Mouse (Mus musculus) liver, embryonic 11.5 days (tissue): Measurements from ENCODE around the gene Ccdc191. TPM values are rescaled to one million over a fixed set of nuclear protein-coding genes. Genes with fewer than 3 reads are reported as not detected.

ENCODE experiments used
- ATAC-seq: fragments of 200-750 bp; cut with Nextera tagmentation; replicated peaks from 2 replicates; pipeline ENCODE4 v1.8.0; 2017; ENCODE audit warnings: moderate number of reproducible peaks, mild to moderate bottlenecking, moderate TSS enrichment, moderate library complexity; ENCODE audit not compliant: low FRiP score
- DNase-seq: peaks from one replicate; pipeline ENCODE4 v3.0.0-alpha.2; 2017; ENCODE audit warnings: low spot score
- H3K27ac ChIP-seq: fragments of 300-500 bp; sonication (generic); 2 replicates; pipeline ENCODE4 v1.5.1; 2014; ENCODE audit warnings: mild to moderate bottlenecking, low read depth, low read length, control low read depth
- H3K27me3 ChIP-seq: fragments of 300-500 bp; sonication (generic); replicated peaks from 2 replicates; pipeline ENCODE4 v1.6.1; 2014; ENCODE audit warnings: low read length, mixed read lengths; ENCODE audit not compliant: control insufficient read depth, insufficient read depth
- H3K36me3 ChIP-seq: fragments of 300-500 bp; sonication (generic); 2 replicates; pipeline ENCODE4 v1.6.1; 2014; ENCODE audit warnings: mild to moderate bottlenecking, low read length, moderate library complexity, mixed read lengths; ENCODE audit not compliant: control insufficient read depth, insufficient read depth
- H3K4me1 ChIP-seq: fragments of 300-500 bp; sonication (generic); replicated peaks from 2 replicates; pipeline ENCODE4 v1.6.1; 2014; ENCODE audit warnings: low read length, mixed read lengths; ENCODE audit not compliant: control insufficient read depth, insufficient read depth
- H3K4me2 ChIP-seq: fragments of 300-500 bp; sonication (generic); 2 replicates; pipeline ENCODE4 v1.6.1; 2014; ENCODE audit warnings: mild to moderate bottlenecking, control low read depth, moderate library complexity
- H3K4me3 ChIP-seq: fragments of 300-500 bp; sonication (generic); 2 replicates; pipeline ENCODE4 v1.5.1; 2014; ENCODE audit warnings: low read depth, low read length, control low read depth
- H3K9ac ChIP-seq: fragments of 300-500 bp; sonication (generic); 2 replicates; pipeline ENCODE4 v1.6.1; 2014; ENCODE audit warnings: low read depth, low read length, control low read depth
- H3K9me3 ChIP-seq: fragments of 300-500 bp; sonication (generic); 2 replicates; pipeline ENCODE4 v1.6.1; 2016; ENCODE audit warnings: low read length, inconsistent platforms, mixed read lengths; ENCODE audit not compliant: control insufficient read depth
- WGBS: fragments of 180-500 bp; shearing (Covaris S2); extraction: QIAGEN DNeasy Blood & Tissue Kit; methylation state at CpG from one replicate; pipeline ENCODE4 v1.1.7; 2014; 5-methylcytosine and 5-hydroxymethylcytosine counted together
- polyA plus RNA-seq: library from polyadenylated mRNA; unstranded; fragments of >200 nt; fragmentation: Nextera tagmentation; extraction: Ambion mirVana; gene quantifications from 2 replicates; pipeline ENCODE4 v1.2.1, GENCODE M21; 2014

Gene Ccdc191
- polyA plus RNA-seq, 1 experiment from 2014 or later = 9.4 TPM

DNA sequence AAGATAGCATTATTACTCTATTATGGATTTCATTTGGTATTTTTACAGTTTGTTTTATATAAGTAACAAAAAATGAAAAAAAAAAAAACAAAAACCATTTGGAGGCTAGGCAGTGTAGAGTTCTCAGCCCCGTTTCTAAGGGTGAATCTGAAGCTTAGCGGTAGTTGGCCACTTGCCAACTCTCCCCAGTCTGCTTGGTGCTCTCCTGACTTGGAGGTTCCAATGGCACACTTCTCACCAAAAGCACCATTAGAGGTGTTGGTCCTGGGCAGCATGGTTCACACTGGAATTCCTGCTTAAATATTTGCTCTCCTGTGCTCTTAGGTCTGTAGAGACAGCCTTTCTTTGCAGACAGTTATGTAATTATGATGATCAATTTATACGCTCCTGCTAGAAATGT lies 45.8 kb downstream of the Ccdc191 start:
- H3K4me1 ChIP-seq = peaks cover 8% of the 10 kb centered on the region; the same call in 1 of the 2 replicates
- no peak for DNase-seq
- H3K27ac ChIP-seq = no peak overlapping the region
- H3K4me2 ChIP-seq = no peak overlapping the region
- no peak overlapping the region for H3K9ac ChIP-seq
- no peaks in the 10 kb centered on the region for H3K9me3 ChIP-seq
- ATAC-seq = no peak
- no peaks in the 10 kb centered on the region for H3K36me3 ChIP-seq
- no peaks in the 10 kb centered on the region for H3K27me3 ChIP-seq
- 87% methylated on average over 3 of the region's 3 CpGs for WGBS
- H3K4me3 ChIP-seq = no peak overlapping the region

DNA sequence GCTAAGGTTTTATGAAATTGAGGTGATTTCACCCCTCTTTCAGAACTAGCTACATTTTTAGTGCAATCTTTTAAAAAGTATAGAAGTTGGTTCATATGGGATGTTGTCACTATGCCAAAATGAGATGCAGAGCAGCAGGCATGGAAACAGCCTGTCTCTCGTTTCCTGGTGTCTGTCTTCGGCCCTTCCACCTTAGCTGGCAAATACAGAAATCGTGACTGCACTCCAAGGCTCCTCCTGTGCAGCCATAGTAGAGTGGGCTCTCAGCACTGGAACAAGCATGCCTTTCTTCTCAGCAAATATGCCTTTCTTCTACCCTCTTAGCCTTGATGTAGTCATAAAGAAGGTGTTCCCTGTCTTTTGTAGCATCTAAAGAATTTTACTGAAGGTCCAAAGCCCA lies 46.3 kb downstream of the Ccdc191 start:
- ATAC-seq (no peak), DNase-seq (no peak)
- H3K9ac ChIP-seq = no peak overlapping the region
- no peaks in the 10 kb centered on the region for H3K36me3 ChIP-seq
- no peaks in the 10 kb centered on the region for H3K27me3 ChIP-seq
- H3K9me3 ChIP-seq = no peaks in the 10 kb centered on the region
- H3K4me1 ChIP-seq = peaks cover 8% of the 10 kb centered on the region; the same call in 1 of the 2 replicates
- no peak overlapping the region for H3K4me3 ChIP-seq
- 82% methylated on average over 3 of the region's 3 CpGs for WGBS
- no peak overlapping the region for H3K27ac ChIP-seq
- no peak overlapping the region for H3K4me2 ChIP-seq

DNA sequence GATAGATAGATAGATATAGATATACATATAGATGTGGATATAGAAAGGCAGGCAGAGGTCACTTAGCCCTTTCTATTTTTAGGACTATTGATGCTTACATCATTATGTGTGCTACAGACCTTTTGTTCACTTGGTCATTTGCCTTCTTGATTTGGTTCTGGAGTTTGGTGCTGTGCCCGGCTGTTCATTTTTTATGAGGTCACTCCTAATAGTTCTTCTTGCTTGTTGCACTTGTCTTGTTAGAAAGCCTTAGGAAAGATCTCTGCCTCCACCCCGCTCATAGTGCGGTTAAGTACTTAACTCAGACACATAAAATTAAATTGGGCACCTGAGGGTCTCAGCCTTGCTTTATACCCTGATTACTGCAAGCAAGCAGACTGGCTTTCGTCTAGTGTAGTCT lies 51.2 kb downstream of the Ccdc191 start:
- Histone ChIP-seq H3K4me3 (no peak overlapping the region), H3K4me1 (peaks cover 8% of the 10 kb centered on the region; the same call in 1 of the 2 replicates), H3K27ac (no peak overlapping the region), H3K4me2 (no peak overlapping the region), H3K9me3 (no peaks in the 10 kb centered on the region), H3K36me3 (no peaks in the 10 kb centered on the region), H3K27me3 (no peaks in the 10 kb centered on the region), H3K9ac (no peak overlapping the region)
- no peak for DNase-seq
- no peak for ATAC-seq
- 91% methylated on average over 4 of the region's 4 CpGs for WGBS

DNA sequence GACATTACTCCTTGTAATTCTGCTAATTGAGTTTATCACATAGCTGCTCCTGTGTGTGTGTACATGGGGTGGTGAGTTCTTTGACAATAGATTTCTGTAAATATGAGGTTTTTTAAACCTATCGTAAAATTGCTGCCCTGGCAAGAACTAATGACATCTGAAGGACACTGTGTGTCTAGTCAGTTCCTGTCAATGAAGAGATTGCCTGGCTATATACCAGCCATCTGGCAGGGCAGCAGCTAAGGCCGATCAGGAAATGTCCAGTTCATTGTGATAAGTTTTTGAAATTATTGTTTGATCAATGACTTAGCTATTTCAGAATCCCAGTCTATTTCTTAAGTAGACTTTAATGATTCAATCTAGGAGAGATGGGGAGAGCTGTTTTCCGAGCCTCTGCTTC lies 55.8 kb downstream of the Ccdc191 start:
- no peak overlapping the region for H3K27ac ChIP-seq

DNA sequence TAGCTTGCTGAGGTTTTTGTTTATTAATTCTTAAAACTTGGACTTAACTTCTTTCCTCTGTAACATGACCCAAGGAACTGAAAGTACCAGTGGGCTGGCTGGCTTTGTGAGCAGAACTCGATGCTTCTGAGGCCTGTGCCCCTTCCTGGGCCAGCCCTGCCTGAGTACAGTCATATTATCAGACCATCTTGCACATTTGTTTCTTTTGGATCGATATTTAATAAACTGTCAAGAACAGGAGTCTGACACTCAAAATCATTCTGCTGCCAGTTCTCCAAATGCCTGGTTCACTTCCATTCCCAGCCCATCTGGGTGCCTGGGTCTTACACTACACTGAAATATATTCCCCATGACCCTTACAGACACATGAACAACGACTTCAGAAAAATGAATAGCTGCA lies 56.3 kb downstream of the Ccdc191 start:
- Histone ChIP-seq H3K9ac (no peak overlapping the region), H3K9me3 (no peaks in the 10 kb centered on the region), H3K27me3 (no peaks in the 10 kb centered on the region), H3K4me2 (no peak overlapping the region), H3K36me3 (no peaks in the 10 kb centered on the region), H3K27ac (no peak overlapping the region), H3K4me3 (no peak overlapping the region), H3K4me1 (no peaks in the 10 kb centered on the region)
- no peak for DNase-seq
- ATAC-seq = no peak
- WGBS = 73% methylated on average over 3 of the region's 3 CpGs

More for the DNA sequence above, 55.8 kb downstream of the Ccdc191 start:
- H3K4me1 ChIP-seq = no peaks in the 10 kb centered on the region
- H3K4me2 ChIP-seq = no peak overlapping the region
- H3K9me3 ChIP-seq = no peaks in the 10 kb centered on the region
- 78% methylated on average over 3 of the region's 3 CpGs for WGBS
- DNase-seq = no peak
- H3K4me3 ChIP-seq = no peak overlapping the region
- H3K9ac ChIP-seq = no peak overlapping the region
- no peaks in the 10 kb centered on the region for H3K27me3 ChIP-seq
- H3K36me3 ChIP-seq = no peaks in the 10 kb centered on the region
- no peak for ATAC-seq

DNA sequence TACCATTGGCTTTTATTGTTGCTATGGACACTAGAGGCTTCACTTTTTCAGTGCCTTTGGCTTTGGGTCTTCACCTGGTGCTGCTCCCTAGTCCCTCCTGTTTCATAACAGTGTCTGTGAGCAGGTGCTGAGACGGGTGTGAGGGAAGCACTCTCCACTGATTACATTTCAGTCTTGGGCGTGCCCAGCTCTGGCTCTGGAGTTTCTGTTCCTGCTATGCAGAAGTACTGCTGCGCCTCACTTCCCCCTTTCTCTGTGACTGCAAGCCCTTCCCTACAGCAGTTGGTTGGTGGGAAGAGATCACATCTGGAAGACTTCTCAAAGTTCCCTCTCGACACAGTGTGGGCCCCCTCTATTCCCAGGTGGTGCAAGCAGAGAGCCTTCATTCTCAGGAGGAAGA lies 62.0 kb downstream of the Ccdc191 start:
- H3K4me3 ChIP-seq = no peak overlapping the region
- DNase-seq = no peak
- no peak overlapping the region for H3K9ac ChIP-seq
- H3K36me3 ChIP-seq = no peaks in the 10 kb centered on the region
- no peaks in the 10 kb centered on the region for H3K27me3 ChIP-seq
- H3K9me3 ChIP-seq = no peaks in the 10 kb centered on the region
- H3K27ac ChIP-seq = no peak overlapping the region
- no peak for ATAC-seq
- H3K4me2 ChIP-seq = no peak overlapping the region
- WGBS = 37% methylated on average over 4 of the region's 4 CpGs
- no peaks in the 10 kb centered on the region for H3K4me1 ChIP-seq

DNA sequence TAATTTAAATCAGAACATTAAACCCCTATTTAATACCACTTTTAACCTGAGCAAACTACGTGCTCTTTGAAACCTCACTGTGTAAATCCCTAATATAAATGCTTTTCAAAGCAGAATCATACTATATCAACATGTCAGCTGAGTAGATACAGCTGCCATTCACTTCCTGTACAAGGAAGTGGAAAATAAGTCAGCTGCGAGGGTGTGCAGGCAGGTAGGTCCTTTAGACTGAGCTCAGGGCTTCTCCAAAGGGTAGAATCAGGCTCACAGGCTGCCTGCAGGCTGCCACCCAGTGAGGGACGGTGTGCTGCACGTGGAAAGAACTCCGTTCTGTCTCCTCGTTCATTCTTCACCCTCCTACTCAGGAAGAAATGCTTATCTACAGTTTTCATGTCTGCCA lies 65.3 kb downstream of the Ccdc191 start:
- H3K4me2 ChIP-seq = no peak overlapping the region
- no peak overlapping the region for H3K4me3 ChIP-seq
- no peaks in the 10 kb centered on the region for H3K27me3 ChIP-seq
- no peaks in the 10 kb centered on the region for H3K36me3 ChIP-seq
- H3K9ac ChIP-seq = 0 out of 2 replicates have a peak overlapping the region, but pooled peaks have one; percentile 28
- no peak for DNase-seq
- 62% methylated on average over 6 of the region's 6 CpGs for WGBS
- no peaks in the 10 kb centered on the region for H3K9me3 ChIP-seq
- no peaks in the 10 kb centered on the region for H3K4me1 ChIP-seq
- no peak for ATAC-seq
- no peak overlapping the region for H3K27ac ChIP-seq

DNA sequence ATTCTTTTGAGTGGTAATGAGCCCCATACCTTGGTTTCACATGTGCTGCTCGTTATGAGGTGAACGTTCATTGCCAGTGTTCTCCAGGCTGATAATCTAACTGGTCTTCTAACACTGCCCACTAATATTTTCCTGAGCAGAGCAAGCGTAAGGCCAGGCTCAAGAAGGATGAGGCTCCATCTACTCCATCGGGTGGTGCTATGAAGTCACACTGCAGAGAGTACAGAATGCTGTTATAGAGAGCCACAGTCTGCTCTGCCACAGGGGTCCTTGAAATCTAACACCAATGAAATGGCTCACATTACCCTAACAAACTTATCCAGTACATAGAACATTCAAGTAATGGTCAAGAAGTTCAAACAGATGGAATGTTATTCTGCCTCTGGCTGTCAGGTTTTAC lies 68.4 kb downstream of the Ccdc191 start:
- no peaks in the 10 kb centered on the region for H3K36me3 ChIP-seq
- ATAC-seq (no peak), DNase-seq (no peak)
- no peak overlapping the region for H3K27ac ChIP-seq
- WGBS = 80% methylated on average over 4 of the region's 4 CpGs
- H3K27me3 ChIP-seq = no peaks in the 10 kb centered on the region
- H3K4me1 ChIP-seq = no peaks in the 10 kb centered on the region
- no peak overlapping the region for H3K4me3 ChIP-seq
- no peaks in the 10 kb centered on the region for H3K9me3 ChIP-seq
- H3K4me2 ChIP-seq = no peak overlapping the region
- no peak overlapping the region for H3K9ac ChIP-seq

DNA sequence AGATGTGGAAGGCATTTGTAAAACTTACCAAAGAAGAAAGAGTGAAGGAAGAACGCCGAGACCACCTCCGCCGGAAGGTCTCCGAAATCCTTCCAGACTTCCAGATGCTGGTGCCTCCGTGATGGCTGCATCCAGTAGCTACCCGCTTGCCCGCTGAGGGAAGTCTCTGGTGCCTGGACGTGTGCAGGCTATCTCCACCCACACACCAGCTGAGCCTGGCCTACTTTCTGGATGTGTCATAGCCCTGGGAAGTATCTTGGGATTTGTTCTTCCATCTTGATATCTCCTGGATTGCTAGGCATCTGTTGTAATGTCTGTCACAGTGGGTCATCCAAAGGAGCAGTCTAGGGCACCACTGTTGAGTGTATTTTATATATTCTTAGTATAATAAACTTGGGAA lies 73.7 kb downstream of the Ccdc191 start:
- DNase-seq = no peak
- Histone ChIP-seq H3K27me3 (no peaks in the 10 kb centered on the region), H3K4me2 (no peak overlapping the region), H3K9ac (no peak overlapping the region), H3K36me3 (no peaks in the 10 kb centered on the region), H3K4me1 (no peaks in the 10 kb centered on the region), H3K4me3 (no peak overlapping the region), H3K9me3 (no peaks in the 10 kb centered on the region), H3K27ac (no peak overlapping the region)
- no peak for ATAC-seq
- 89% methylated on average over 9 of the region's 9 CpGs for WGBS
